11 mouse cellular contexts compared by ENCODE assay signal in genomic region chr9:56119651-56120050, GRCm38 (mm10).
"Had no signal": no experiment of that assay in that cellular context is flagged by ENCODE, and none has a peak within 500 bp of the region (broad histone marks: within the 10 kb centered on the region; RNA-seq: fewer than 3 reads in every experiment).

No protein-coding gene starts in this region.

- DNase-seq: kidney, postnatal 4 days; lung, embryonic 14.5 days; lung, postnatal 10 days; lung, postnatal 4 days; right cerebral cortex, postnatal 14 days had no signal

- H3K9me3 ChIP-seq: limb, embryonic 10.5 days; liver, embryonic 15.5 days; midbrain, embryonic 15.5 days; neural tube, embryonic 13.5 days; stomach, embryonic 15.5 days had no signal

- H3K27me3 ChIP-seq: liver, embryonic 15.5 days; midbrain, embryonic 15.5 days; neural tube, embryonic 13.5 days; stomach, embryonic 15.5 days had no signal

- H3K4me1 ChIP-seq: liver, embryonic 15.5 days had no signal

- H3K36me3 ChIP-seq: limb, embryonic 10.5 days; midbrain, embryonic 15.5 days; neural tube, embryonic 13.5 days; stomach, embryonic 15.5 days had no signal

- H3K27ac ChIP-seq: left cerebral cortex, adult 2 months; liver, embryonic 15.5 days; midbrain, embryonic 15.5 days; neural tube, embryonic 13.5 days; stomach, embryonic 15.5 days had no signal

- H3K4me3 ChIP-seq: left cerebral cortex, adult 2 months; liver, embryonic 15.5 days; midbrain, embryonic 15.5 days; neural tube, embryonic 13.5 days; stomach, embryonic 15.5 days had no signal

- H3K9ac ChIP-seq: liver, embryonic 15.5 days; lung, embryonic 14.5 days; midbrain, embryonic 15.5 days; stomach, embryonic 15.5 days had no signal
